ENCODE assay signal across 12 mouse cellular contexts in genomic region chr4:7666935-7667594, GRCm38 (mm10).
DNase-seq lines count a peak whose midpoint lies in the region; ATAC-seq and TF ChIP-seq lines count a peak whose summit lies in the region.
"Had no signal": no experiment of that assay in that cellular context is flagged by ENCODE, and none has a peak within 500 bp of the region (broad histone marks: within the 10 kb centered on the region; RNA-seq: fewer than 3 reads in every experiment).

No protein-coding gene starts in this region.

- no peak for TF ChIP-seq CTCF in lung, postnatal 0 days (IDR thresholded peaks at IDR 0.05)

- H3K4me2 ChIP-seq in heart, embryonic 13.5 days, result peak overlapping the region; percentile 28
- no peak overlapping the region for H3K4me2 ChIP-seq in heart, embryonic 12.5 days
- no peak overlapping the region for H3K4me2 ChIP-seq in lung, embryonic 15.5 days
- H3K4me2 ChIP-seq in lung, postnatal 0 days (replicated peaks; ENCODE audit: low read depth, low read length), result no peak overlapping the region
- no peak overlapping the region for H3K4me2 ChIP-seq in embryonic facial prominence, embryonic 11.5 days (ENCODE audit: low read depth, low read length)

- no peak for DNase-seq in lung, postnatal 0 days (ENCODE audit: low spot score)
- peak; percentile 70 for DNase-seq in embryonic facial prominence, embryonic 11.5 days (ENCODE audit: low spot score)
- DNase-seq in retina, embryonic 14.5 days (ENCODE audit: low spot score), result peak; percentile 21
- no peak for DNase-seq in urinary bladder, postnatal 14 days (ENCODE audit: low spot score)
- no peak for DNase-seq in layer of hippocampus, adult 8-10 months (ENCODE audit: low spot score in 2 of 2)
- DNase-seq: kidney, adult 2 months; layer of hippocampus, postnatal 36 days; lung, adult 2 months had no signal

- 43% methylated on average over 7 of the region's 7 CpGs for WGBS in heart, embryonic 13.5 days
- 46% methylated on average over 7 of the region's 7 CpGs for WGBS in heart, embryonic 12.5 days
- 40% methylated on average over 7 of the region's 7 CpGs for WGBS in lung, embryonic 15.5 days
- WGBS in lung, postnatal 0 days, result 58% methylated on average over 7 of the region's 7 CpGs
- WGBS in embryonic facial prominence, embryonic 11.5 days, result 48% methylated on average over 7 of the region's 7 CpGs

- H3K4me1 ChIP-seq in heart, embryonic 13.5 days, result 0 out of 2 replicates have a peak, but pooled peaks cover 5% of the 10 kb centered on the region
- no peaks in the 10 kb centered on the region for H3K4me1 ChIP-seq in heart, embryonic 12.5 days (replicated peaks)
- peaks cover 5% of the 10 kb centered on the region; the same call in 1 of the 2 replicates for H3K4me1 ChIP-seq in lung, embryonic 15.5 days
- H3K4me1 ChIP-seq in lung, postnatal 0 days (ENCODE audit: insufficient read depth, low read depth, low read length), result no peaks in the 10 kb centered on the region
- H3K4me1 ChIP-seq in embryonic facial prominence, embryonic 11.5 days (ENCODE audit: control insufficient read depth, insufficient read depth, low read length), result no peaks in the 10 kb centered on the region

- no peaks in the 10 kb centered on the region for H3K36me3 ChIP-seq in heart, embryonic 13.5 days
- no peaks in the 10 kb centered on the region for H3K36me3 ChIP-seq in heart, embryonic 12.5 days
- H3K36me3 ChIP-seq in lung, embryonic 15.5 days, result no peaks in the 10 kb centered on the region
- H3K36me3 ChIP-seq in lung, postnatal 0 days (ENCODE audit: insufficient read depth, low read length), result no peaks in the 10 kb centered on the region
- no peaks in the 10 kb centered on the region for H3K36me3 ChIP-seq in embryonic facial prominence, embryonic 11.5 days (replicated peaks; ENCODE audit: control insufficient read depth, insufficient read depth, low read depth, low read length)

- TF ChIP-seq EP300 in lung, postnatal 0 days (IDR thresholded peaks at IDR 0.05), result no peak

- H3K9me3 ChIP-seq in heart, embryonic 13.5 days, result no peaks in the 10 kb centered on the region
- no peaks in the 10 kb centered on the region for H3K9me3 ChIP-seq in heart, embryonic 12.5 days (replicated peaks)
- H3K9me3 ChIP-seq in lung, embryonic 15.5 days, result no peaks in the 10 kb centered on the region
- no peaks in the 10 kb centered on the region for H3K9me3 ChIP-seq in lung, postnatal 0 days (ENCODE audit: low read length)
- H3K9me3 ChIP-seq in embryonic facial prominence, embryonic 11.5 days (replicated peaks; ENCODE audit: control insufficient read depth, low read length), result no peaks in the 10 kb centered on the region

- ATAC-seq in heart, embryonic 13.5 days (ENCODE audit: extremely low read depth, insufficient number of reproducible peaks, low FRiP score, low TSS enrichment), result no peak
- ATAC-seq in heart, embryonic 12.5 days (ENCODE audit: insufficient number of reproducible peaks, low FRiP score), result no peak
- 0 out of 2 replicates have a peak, but pooled peaks have one; percentile 24 for ATAC-seq in lung, embryonic 15.5 days (ENCODE audit: borderline replicate concordance, extremely low read depth, low FRiP score, low TSS enrichment)
- ATAC-seq in lung, postnatal 0 days, result no peak
- peak; percentile 87; the same call in 1 of the 2 replicates for ATAC-seq in embryonic facial prominence, embryonic 11.5 days (replicated peaks; ENCODE audit: insufficient number of reproducible peaks, low FRiP score, low TSS enrichment, low read depth)
- ATAC-seq: CD4-positive, CD25-positive, alpha-beta regulatory T cell, adult 4 months had no signal

- no peak overlapping the region for H3K9ac ChIP-seq in heart, embryonic 13.5 days
- H3K9ac ChIP-seq in heart, embryonic 12.5 days, result no peak overlapping the region
- no peak overlapping the region for H3K9ac ChIP-seq in lung, embryonic 15.5 days
- no peak overlapping the region for H3K9ac ChIP-seq in lung, postnatal 0 days (replicated peaks; ENCODE audit: low read depth)
- no peak overlapping the region for H3K9ac ChIP-seq in embryonic facial prominence, embryonic 11.5 days (replicated peaks; ENCODE audit: low read length)

- H3K27me3 ChIP-seq in heart, embryonic 13.5 days (replicated peaks), result no peaks in the 10 kb centered on the region
- no peaks in the 10 kb centered on the region for H3K27me3 ChIP-seq in heart, embryonic 12.5 days (replicated peaks)
- H3K27me3 ChIP-seq in lung, embryonic 15.5 days, result no peaks in the 10 kb centered on the region
- no peaks in the 10 kb centered on the region for H3K27me3 ChIP-seq in lung, postnatal 0 days (replicated peaks; ENCODE audit: insufficient read depth, low read length)
- no peaks in the 10 kb centered on the region for H3K27me3 ChIP-seq in embryonic facial prominence, embryonic 11.5 days (ENCODE audit: control insufficient read depth, insufficient read depth, low read length)

- H3K27ac ChIP-seq in heart, embryonic 13.5 days (replicated peaks), result 0 out of 2 replicates have a peak overlapping the region, but pooled peaks have one; percentile 33
- H3K27ac ChIP-seq in heart, embryonic 12.5 days (ENCODE audit: poor library complexity, severe bottlenecking), result no peak overlapping the region
- no peak overlapping the region for H3K27ac ChIP-seq in lung, embryonic 15.5 days
- no peak overlapping the region for H3K27ac ChIP-seq in lung, postnatal 0 days (ENCODE audit: low read length)
- H3K27ac ChIP-seq in embryonic facial prominence, embryonic 11.5 days (replicated peaks; ENCODE audit: low read depth, low read length), result no peak overlapping the region

- no peak overlapping the region for H3K4me3 ChIP-seq in heart, embryonic 13.5 days
- H3K4me3 ChIP-seq in heart, embryonic 12.5 days, result no peak overlapping the region
- no peak overlapping the region for H3K4me3 ChIP-seq in lung, embryonic 15.5 days
- no peak overlapping the region for H3K4me3 ChIP-seq in lung, postnatal 0 days (ENCODE audit: low read depth, low read length)
- H3K4me3 ChIP-seq in embryonic facial prominence, embryonic 11.5 days (ENCODE audit: low read depth, low read length), result no peak overlapping the region

Comparison
In these comparisons a context has a peak if more than half of its experiments do, and no peak if none do; other contexts are left out.
1. ATAC-seq: peak in lung, embryonic 15.5 days (single experiment) and embryonic facial prominence, embryonic 11.5 days (single experiment); none in heart, embryonic 13.5 days (single experiment), heart, embryonic 12.5 days (single experiment) and lung, postnatal 0 days (single experiment).
2. DNase-seq: peak in embryonic facial prominence, embryonic 11.5 days (single experiment) and retina, embryonic 14.5 days (single experiment); none in lung, postnatal 0 days (single experiment), urinary bladder, postnatal 14 days (single experiment) and layer of hippocampus, adult 8-10 months (0 of 2).